Mouse (Mus musculus): Measurements from ENCODE around the gene 4930453N24Rik.

The 4930453N24Rik gene

GRCm38 (mm10) chr16:64723273-64724057 is 47.5 kb downstream of the 4930453N24Rik start:
- in situ Hi-C loops (cut with MboI, MseI) = no loop called here

DNA sequence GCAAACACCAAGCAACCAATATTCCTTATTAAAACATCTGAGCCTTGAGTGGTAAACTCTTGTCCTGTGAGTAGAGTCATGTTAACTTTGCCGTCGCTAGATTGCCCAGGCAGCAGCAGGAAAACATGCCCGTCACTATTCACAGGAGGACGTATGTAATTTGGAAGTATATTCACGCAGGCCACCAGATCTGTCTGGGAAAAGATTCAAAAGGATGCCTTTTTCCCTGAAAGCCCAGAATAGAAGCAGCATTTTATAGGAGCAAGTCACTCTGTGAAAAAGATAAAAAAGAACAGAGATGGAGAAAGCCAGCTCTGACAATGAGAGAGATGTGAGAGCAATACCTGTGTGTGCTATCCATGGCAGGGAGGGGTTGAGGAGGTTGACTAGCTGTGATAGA is 49.4 kb downstream of the 4930453N24Rik start:
- in situ Hi-C loops (cut with MboI, MseI) = no loop called here

- in situ Hi-C loops (cut with MboI, MseI) = no loop called here
Measured at GRCm38 (mm10) chr16:64719096-64719495, 51.9 kb downstream of the 4930453N24Rik start.

GRCm38 (mm10) chr16:64717814-64718213 is 53.1 kb downstream of the 4930453N24Rik start:
- in situ Hi-C loops (cut with MboI, MseI) = no loop called here

DNA sequence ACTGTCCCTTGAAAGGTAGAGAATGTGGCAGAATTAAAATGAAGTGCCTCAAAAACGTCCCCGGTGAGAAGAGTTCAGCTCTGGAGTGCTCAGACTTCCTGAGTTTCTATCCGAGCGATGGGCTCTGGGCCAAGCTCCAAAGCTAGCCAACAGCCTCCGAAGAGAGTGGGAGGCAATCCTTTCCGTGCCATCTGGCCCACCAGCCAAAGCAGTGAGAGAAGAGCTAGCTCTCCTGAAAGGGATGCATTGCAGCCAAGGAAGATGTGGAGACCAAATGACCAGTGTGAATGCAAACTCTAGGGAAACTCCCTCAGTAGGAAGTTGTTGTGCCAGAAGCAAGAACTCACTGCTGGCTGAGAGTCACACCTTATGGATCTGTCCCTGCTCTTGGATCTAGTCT is 59.1 kb downstream of the 4930453N24Rik start:
- in situ Hi-C loops (cut with MboI, MseI) = no loop called here

All from T-helper 2 cell (primary cell).